Mouse (Mus musculus) cerebellum, postnatal 4 days (tissue): ENCODE measurements around the gene Sbk2.

Experiments
- DNase-seq, 2 experiments: peaks; one replicate each; pipeline ENCODE4 v3.0.0; 2022; ENCODE audit warnings: low spot score in 2 of 2, mixed read lengths in 1 of 2

Sbk2 gene

DNA sequence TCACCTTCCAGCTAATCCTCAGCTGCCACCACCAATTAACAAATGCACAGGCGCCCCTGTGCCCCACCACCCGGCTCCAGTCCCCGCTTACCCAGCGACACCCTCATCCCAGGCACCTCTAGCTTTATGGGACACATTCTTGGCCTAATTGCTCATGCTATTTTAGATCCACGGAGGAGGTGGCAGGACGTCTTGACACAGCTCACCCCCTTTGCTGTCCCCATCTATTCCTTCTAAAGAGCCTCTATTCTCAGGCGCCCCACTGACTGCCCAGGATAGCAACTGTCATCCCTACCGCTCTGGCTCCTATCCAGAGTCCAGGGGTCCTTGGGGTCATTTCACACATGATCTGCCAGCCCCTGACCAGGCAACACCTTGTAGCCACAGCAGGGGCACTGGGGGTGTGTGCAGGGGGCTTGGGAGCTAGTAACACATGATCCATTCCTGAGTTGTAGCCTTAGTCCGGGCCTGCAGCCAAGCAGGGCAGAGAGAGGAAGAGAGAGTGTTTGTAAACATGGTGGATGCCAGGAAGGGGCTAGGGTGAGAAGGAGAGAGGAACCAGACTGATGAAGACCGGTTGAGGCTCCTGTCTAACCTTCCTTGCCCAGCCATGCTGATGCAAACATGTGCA lies 10.3 kb downstream of the Sbk2 start:
- DNase-seq: no peak

DNA sequence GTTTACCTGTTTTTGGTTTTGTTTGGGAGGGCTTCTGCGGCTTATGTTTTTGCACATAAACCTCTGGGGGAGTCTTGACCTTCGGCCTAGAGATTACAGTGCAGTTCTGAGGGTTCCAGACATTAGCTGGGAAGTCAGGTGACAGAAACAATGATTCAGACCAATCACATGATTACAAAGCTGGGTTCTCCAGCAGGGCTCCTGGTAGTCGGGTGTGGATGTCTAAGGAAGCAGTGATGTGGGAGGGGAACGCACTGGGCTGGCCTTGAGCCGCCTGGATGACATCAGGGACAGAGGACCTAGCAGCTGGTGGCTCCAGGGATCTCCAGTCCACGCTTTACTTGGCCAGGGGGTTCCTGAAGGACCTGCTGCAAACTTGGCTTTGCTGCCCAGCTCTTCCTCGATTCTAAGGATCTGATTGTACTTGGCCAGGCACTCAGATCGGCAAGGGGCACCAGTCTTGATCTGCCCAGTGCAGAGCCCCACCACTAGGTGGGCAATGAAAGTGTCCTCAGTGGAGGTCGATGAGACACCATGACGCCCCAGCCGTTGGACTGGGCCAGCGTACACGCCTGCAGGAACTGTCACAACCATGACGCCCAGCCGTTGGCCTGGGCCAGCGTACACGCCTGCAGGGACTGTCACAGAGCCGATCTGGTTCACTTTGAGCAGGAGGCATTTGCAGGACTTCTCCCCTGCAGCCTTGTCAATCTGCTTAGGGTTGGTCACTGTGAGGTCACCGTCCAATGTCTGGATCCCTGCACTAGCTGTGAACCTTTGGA lies 13.5 kb downstream of the Sbk2 start:
- no peak for DNase-seq

DNA sequence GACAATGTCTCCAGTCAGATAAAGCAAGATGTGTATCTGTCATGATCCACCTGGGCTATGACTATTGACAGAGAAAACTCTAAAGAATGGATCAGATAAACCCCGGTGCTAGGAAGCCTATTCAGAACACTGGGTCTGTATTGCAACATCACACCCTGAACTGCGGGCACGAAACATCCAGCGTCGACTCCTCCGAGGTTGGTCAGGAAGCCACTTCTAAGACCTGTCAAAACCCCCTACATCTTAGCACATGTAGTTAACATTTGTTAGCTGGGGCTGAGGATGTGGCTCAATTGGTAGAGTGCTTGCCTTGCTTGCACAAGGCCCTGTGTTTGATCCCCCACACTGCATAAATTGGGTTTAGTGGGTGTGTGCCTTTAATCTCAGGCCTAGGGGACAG lies 15.8 kb downstream of the Sbk2 start:
- DNase-seq: no peak

DNA sequence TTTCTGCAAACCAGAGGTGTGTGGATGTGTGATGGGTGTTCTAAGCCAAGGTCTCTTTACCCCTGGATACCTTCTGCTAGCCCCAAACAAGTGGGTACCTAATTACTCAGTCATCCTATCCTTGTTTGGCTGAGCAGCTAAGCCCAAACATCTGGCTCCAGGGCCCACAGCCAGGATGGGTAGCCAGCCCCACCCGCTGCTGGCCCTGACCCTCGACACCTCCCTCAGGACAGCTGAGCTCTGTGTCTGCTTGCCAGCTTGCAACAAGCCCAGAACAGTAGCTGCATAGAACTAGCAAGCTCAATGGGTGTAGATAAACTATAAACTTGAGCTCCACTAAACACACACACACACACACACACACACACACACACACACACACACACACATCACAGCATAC lies 16.4 kb downstream of the Sbk2 start:
- no peak for DNase-seq

DNA sequence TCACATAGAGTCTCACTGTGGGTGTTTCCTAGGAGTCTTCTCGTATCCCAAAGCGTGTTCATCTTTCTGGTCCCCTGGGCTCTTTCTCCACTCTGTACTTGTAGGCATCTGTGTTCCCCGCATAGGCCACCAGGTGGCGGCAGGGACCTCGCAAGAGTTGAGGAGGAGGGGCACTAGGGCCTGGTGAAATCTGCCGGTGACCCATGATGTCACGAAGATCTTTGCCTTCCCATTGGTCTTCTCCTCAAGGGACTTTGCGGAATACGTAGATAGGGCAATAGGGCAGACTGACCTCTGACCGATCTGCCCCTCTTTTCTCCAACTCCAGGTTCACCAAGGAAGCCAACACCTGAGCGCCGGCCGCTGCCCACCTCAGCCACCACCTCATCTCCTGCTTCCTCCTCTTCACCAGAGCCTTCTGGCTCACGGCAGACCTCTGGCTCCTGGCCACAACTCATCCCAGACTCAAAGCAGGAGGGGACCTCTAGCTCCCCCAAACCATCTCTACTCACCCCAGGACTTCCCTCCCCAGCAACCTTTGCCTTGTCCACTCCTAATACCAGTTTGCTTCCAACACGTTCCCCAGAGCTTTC lies 20.9 kb downstream of the Sbk2 start:
- DNase-seq: peak; percentile 86 to 91

DNA sequence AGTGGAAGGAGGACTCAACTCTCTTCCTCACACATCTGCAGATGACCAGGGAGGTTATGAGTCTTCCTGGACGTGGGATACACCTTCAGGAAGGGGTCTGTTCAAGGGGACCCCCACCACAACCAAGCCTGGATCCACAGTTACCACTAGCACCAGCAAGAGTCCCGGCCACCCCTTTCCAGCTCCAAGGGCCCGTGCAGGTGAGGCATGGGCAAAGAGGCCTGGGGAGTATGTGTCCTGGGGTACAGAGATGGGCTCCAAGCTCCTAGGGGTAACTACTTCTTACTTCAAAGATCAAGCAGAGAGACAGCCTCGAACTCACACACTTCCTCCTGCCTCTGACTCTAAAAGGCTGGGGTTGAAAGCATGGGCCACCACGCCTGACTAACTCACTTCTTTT lies 21.5 kb downstream of the Sbk2 start:
- DNase-seq: no peak

DNA sequence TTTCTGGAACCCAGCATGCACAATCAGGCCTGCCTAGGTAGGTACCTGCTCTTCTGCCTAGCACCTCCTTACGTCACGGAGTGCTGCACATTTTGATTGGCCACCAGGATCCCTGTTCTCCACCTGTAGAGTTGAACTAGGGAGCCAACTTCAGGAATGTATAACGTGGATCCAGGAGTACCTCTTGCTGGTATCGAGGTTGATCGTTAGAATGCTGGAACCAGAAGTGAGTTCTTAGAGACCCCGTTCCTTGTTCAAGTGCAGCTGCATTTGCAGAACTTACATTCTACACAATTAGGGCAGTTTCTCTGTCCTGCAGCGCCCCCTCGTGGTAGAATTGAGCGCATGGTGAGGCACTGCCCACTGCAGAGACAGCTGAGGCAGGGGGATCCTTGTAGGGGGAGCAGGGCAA lies 24.1 kb downstream of the Sbk2 start:
- DNase-seq: peak; percentile 65 to 79

DNA sequence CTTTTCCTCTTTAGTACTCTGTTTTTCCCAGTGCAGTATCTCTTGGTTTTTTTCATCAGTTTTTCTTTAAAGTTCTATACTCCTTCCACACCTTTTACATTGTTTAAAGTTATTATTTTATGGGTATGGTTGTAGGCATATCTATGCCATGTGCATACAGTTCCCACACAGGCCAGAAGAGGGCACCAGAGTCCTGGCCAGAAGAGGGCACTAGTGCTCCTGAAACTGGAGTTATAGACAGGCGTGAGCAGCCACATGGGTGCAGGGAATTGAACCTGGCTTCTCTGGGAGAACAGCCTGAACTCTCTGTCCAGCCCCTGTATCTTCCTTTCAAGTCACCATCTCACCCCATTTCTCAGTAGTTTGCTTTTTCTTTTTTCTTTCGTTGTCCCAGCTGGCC lies 25.8 kb downstream of the Sbk2 start:
- DNase-seq: peak in 1 of 2 experiments; percentile 76

DNA sequence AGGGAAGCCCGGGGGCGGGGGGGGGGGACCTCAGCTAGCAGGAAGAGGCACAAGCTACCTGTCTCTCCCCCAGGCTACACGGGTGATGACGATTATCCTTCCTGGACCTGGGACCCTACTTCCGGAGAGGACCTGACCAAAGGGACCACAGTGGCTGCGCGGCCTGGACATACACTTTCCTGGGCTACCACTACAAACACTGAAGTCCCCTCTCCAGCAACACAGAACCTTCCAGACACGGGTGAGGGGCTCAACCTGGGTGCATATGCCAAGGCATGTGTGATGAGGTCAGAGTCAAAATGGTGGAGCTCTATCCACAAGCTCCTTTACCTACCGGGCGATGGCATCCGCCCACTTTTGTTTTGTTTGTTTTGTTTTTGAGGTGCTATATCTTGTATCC lies 26.8 kb downstream of the Sbk2 start:
- no peak for DNase-seq

DNA sequence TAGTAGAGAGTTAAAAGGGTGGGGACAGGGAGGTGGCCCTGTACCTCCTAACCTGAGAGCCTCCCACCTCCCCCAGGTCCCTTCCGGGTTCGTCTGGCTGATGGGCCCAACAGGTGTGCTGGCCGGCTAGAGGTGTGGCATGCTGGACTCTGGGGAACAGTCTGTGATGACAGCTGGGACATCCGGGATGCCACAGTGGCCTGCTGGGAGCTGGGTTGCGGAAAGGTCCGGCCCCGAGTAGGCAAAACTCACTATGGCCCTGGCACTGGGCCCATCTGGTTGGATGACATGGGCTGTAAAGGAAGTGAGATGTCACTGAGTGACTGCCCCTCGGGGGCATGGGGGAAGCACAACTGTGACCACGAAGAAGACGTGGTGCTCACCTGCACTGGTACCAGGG lies 27.4 kb downstream of the Sbk2 start:
- no peak for DNase-seq

DNA sequence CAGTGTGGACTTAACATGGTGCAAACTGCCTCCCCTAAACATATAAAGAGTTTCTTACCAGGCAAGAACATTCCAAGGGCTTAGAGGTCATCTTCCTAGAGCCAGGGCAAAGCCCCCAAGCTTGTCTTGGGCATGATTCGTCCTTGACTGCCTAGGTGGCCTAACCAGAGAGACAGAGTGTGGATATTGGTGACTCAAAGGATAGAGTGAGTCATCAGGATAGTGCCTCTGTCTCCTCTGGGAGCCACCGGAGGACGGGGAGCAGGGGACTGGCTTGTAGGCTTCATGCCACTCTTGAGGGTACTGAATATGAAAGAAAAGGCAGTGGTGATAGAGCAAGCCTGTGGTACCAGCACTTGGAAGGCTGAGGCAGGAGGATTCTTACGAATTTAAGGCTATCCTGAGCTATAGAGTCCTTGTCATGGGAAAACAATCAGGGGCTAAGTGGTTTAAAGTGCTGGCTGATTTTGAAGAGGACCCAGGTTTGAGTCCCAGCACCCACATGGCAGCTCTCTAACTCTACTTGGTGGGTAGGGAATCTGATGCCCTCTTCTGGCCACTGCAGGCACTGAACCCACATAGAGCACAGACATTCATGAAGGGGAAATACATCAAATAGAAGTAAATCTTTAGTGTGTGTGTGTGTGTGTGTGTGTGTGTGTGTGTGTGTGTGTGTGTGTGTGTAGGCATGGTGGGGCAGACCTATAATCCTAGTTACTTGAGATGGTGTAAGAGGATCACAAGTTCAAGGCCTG lies 29.9 kb downstream of the Sbk2 start:
- DNase-seq: no peak

DNA sequence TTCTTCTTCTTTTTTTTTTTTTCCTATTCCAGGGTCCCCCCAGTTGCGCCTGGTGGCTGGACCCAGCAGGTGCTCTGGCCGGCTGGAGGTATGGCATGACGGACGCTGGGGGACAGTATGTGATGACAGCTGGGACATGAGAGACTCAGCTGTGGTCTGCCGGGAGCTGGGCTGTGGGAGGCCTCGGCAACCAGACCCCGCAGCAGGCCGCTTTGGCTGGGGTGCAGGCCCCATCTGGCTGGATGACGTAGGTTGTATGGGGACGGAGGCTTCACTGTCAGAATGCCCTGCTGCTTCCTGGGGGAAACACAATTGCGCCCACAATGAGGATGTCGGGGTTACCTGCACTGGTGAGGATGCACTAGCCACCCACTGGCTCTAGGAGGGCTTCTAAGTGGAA lies 31.1 kb downstream of the Sbk2 start:
- DNase-seq: no peak

DNA sequence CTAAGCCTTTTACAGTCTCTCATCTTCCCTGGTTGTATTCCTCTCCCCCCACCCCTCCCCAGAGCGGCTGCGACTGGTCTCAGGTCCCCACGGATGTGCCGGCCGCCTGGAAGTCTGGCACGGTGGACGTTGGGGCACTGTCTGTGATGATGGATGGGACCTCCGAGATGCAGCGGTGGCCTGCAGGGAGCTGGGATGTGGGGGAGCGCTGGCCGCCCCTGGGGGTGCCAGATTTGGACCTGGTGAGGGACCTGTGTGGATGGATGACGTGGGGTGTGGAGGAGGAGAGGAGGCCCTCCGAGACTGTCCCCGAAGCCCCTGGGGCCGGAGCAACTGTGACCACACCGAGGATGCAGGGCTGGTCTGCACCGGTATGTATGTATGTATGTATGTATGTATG lies 35.9 kb downstream of the Sbk2 start:
- DNase-seq: no peak

DNA sequence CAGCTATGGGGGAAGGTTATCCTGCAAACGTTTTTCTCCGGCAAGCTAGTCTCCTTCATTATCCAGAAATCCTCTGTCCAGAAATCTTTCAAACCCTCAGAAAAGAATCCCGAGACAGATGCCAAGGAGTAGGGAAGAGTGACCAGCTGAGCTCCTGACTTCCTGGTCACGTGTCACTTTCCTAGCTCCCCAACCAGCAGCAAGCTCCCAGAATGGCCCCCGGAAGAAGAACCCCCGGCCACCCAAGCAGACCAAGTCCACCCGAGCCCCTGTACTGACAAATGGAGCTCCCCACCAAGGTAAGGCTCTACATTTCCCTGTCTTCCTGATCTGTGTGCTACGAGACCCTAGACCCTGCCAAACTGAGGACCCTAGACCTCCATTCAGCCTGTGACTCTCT lies 36.5 kb downstream of the Sbk2 start:
- DNase-seq: no peak

DNA sequence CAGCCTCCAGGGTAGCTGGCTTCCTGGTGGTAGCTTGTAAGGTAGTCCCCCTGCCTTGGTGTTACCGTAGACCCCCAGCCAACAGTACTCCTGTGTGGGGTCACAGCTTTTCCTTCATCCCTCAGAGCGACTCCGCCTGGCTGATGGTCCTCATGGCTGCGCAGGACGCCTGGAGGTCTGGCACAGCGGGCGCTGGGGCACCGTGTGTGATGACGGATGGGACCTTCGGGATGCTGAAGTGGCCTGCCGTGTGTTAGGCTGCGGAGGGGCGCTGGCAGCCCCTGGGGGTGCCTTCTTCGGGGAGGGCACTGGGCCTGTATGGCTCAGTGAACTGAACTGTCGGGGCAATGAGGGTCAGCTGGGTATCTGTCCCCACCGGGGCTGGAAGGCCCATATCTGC lies 37.4 kb downstream of the Sbk2 start:
- no peak for DNase-seq

DNA sequence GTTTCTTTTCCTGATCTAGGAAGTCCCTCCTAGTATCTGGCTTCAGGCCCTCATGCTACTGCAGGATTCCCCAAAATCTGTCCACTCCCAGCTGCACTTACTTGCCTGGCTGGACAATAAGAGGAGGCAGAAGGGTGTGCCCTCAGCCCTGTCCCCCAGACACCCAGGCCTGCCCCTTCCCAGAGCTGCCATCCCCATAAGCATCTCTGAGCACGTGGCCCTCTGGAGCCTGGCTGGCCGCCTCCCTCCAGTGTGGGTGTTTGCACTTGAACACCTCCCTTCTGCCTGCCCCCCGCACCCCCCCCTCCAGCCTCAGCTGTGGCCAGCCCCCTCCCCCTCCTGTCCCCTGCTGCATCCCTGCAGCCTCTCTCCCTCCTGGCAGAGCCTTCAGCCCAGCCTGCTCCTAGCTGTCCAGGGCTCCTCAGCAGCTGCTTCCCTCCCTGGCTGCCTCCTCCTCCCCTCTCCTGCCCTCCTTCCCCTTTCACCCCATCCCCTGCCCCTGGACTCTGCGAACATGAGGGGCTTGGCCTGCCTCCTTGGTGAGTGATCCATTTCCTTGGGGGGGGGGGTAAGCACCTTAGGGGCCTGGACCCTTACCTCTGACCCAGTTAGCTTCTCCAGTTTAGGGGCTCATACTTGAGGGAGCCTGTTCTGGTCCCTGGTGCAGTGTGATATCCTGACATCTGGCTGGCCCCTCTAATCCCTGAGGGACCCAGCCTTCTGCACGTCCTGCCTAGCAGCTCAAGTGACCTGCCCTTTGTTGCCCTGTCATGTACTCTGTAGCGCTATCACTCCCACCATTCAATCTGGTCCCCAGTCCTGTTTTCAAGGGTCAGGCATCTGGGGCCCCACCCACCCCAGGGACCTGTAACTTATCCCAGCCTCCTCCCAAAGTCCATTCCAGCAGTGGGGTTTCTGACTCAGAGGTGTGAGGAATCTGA lies 38.5 kb downstream of the Sbk2 start, which contains the start of gene Ssc5d:
TSS of gene Ssc5d (plus strand) at position 345 of the 941 bp plus-strand sequence.
- DNase-seq: peak in 1 of 2 experiments; percentile 51

DNA sequence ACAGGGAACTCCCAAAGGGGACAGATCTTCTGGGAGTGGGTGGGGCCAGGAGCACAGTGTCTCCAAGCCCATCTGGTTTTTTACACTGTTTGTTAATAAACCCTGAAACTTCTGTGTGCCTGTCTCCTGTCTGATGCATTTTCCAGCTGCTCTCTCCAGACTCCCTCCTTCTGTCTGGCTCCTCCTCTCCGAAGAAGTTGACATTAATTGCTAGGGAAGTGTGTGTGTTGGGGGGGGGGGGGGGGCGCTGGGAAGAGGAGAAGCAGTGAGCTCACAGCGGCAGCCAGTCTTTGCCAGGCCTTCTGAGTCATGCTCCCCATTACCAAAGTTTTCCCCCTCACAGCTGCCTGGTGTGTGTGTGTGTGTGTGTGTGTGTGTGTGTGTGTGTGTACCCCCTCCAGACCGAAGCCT lies 39.3 kb downstream of the Sbk2 start:
- no peak for DNase-seq

DNA sequence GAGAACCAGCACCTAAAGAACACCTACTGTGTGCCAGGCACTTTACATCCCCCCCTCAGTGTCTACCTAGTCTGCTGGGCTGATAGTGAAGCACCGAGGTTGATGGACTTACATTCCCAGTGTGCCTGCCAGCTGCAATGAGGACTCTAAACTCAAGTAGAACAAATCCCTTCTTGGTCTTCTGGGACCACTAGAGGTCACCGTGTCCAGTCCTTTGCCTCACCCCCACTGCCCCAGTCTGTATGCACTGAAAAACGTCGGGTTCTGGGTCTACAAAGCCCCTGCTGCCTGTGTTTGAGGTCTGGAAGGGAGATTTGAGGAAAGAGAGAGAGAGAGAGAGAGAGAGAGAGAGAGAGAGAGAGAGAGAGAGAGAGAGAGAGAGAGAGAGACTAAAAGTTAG lies 39.7 kb downstream of the Sbk2 start:
- no peak for DNase-seq

DNA sequence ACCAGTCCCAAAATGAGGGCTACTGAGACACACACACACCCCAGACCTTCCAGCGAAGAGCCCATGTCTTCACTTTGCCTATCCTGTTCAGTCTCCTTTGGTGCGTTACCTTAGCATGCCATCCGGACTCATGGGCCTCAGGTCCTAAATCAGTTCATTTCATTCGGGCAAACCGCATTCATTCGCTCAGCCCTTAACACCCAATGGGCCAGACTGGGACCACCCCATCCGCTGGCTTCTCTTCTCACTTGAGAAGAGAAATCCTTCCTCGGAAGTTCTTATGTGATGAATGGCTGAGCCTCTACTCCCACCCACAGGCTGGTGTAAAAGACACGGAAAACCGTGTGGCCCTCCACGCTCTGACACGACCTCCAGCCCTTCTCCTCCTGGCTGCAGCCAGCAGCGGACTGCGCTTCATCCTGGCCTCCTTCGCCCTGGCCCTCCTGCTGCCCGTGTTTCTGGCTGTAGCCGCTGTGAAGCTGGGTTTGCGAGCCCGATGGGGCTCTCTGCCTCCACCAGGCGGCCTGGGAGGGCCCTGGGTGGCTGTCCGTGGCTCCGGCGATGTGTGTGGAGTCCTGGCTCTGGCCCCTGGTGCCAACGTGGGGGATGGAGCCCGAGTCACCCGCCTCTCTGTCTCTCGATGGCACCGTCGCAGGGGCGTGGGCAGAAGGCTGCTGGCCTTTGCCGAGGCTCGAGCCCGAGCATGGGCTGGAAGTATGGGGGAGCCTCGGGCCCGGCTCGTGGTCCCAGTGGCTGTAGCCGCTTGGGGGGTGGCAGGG lies 40.4 kb downstream of the Sbk2 start:
- DNase-seq: peak in 1 of 2 experiments; percentile 60

DNA sequence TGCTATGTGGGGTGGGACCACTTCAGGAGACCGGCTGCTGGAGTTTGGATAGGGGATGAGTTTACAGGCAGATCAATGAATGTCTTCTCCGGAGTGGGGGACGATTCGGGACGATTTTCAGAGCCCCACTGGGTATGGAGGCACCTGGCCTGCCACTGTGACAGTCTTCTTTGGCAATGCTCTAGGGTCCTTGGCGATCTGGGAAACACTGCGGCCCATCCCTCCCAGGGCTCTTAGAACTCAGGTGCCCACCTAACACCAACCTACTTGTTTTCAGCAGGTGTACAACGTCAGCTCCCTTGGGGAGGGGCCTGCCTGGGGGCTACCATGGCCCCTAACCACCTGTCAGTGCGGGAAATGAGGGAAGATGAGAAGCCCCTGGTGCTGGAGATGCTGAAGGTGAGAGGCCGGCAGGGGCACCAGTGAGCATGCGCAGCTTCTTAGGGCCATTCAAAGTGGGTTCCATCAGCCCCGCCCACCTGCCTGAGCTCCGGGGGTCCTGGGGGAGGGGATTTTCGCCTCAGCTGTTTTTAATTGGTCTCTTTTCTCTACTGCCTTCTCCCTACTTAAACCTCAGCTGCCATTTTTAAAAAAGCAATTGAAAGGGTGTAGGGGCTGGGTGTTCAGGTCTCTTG lies 41.2 kb downstream of the Sbk2 start:
- peak; percentile 62 to 85 for DNase-seq
